Mouse (Mus musculus) lung, postnatal 36 days (tissue): ENCODE results near the gene Ucma.

Experiments
- DNase-seq: peaks from one replicate; pipeline ENCODE4 v3.0.0; 2022; ENCODE audit warnings: mixed read lengths

Ucma gene

GRCm38 (mm10) chr2:5007107-5007506 lies 31.2 kb downstream of the Ucma start:
- DNase-seq: no peak

GRCm38 (mm10) chr2:5011898-5012490 lies 36.1 kb downstream of the Ucma start:
- no peak for DNase-seq

GRCm38 (mm10) chr2:5012491-5013324 lies 36.8 kb downstream of the Ucma start, which contains the start of gene Mcm10:
Mcm10 (minus strand) TSS chr2:5012791.
- peak; percentile 97 for DNase-seq

- DNase-seq: peak; percentile 35
These were observed 38.7 kb downstream of the Ucma start for GRCm38 (mm10) chr2:5014616-5015015.

GRCm38 (mm10) chr2:5015527-5015926 lies 39.6 kb downstream of the Ucma start:
- no peak for DNase-seq

- DNase-seq: no peak
These were observed 41.0 kb downstream of the Ucma start for GRCm38 (mm10) chr2:5016922-5017321.

GRCm38 (mm10) chr2:5019708-5020107 lies 43.8 kb downstream of the Ucma start:
- no peak for DNase-seq

- DNase-seq: no peak
These were observed 47.4 kb downstream of the Ucma start for GRCm38 (mm10) chr2:5023275-5023674.

GRCm38 (mm10) chr2:5023699-5024399 lies 47.9 kb downstream of the Ucma start:
- DNase-seq: peak; percentile 32

GRCm38 (mm10) chr2:5025162-5025733 lies 49.3 kb downstream of the Ucma start:
- DNase-seq: no peak

GRCm38 (mm10) chr2:5027057-5027456 lies 51.1 kb downstream of the Ucma start:
- DNase-seq: no peak

- DNase-seq: no peak
These were observed 52.1 kb downstream of the Ucma start for GRCm38 (mm10) chr2:5028047-5028446.

GRCm38 (mm10) chr2:5029808-5030207 lies 53.9 kb downstream of the Ucma start:
- DNase-seq: no peak

- DNase-seq: no peak
These were observed 55.3 kb downstream of the Ucma start for GRCm38 (mm10) chr2:5031215-5031614.

GRCm38 (mm10) chr2:5032665-5033064 lies 56.7 kb downstream of the Ucma start:
- peak; percentile 20 for DNase-seq

- peak; percentile 24 for DNase-seq
These were observed 57.9 kb downstream of the Ucma start for GRCm38 (mm10) chr2:5033546-5034420.

GRCm38 (mm10) chr2:5034801-5035200 lies 58.9 kb downstream of the Ucma start:
- no peak for DNase-seq

- no peak for DNase-seq
These were observed 59.3 kb downstream of the Ucma start for GRCm38 (mm10) chr2:5035241-5035640.
